In genomic region chr8:124494955-124495354, GRCm38 (mm10) we compare ENCODE assay signal across 14 mouse cellular contexts. TPM values are rescaled to one million over a fixed set of nuclear protein-coding genes. Genes with fewer than 3 reads are reported as not detected.
"Had no signal": no experiment of that assay in that cellular context is flagged by ENCODE, and none has a peak within 500 bp of the region (broad histone marks: within the 10 kb centered on the region; RNA-seq: fewer than 3 reads in every experiment).

No protein-coding gene starts in this region.

- H3K27me3 ChIP-seq: liver, embryonic 13.5 days; lung, embryonic 15.5 days; midbrain, embryonic 15.5 days; neural tube, embryonic 12.5 days had no signal

- H3K4me2 ChIP-seq: liver, embryonic 13.5 days; lung, embryonic 15.5 days; midbrain, embryonic 11.5 days; midbrain, embryonic 15.5 days; neural tube, embryonic 12.5 days had no signal

- H3K36me3 ChIP-seq: liver, embryonic 13.5 days; lung, embryonic 15.5 days; midbrain, embryonic 15.5 days; neural tube, embryonic 12.5 days had no signal

- DNase-seq: liver; liver, embryonic 13.5 days; liver, postnatal 0 days; lung, postnatal 14 days; thymus, adult 18-20 months; thymus, postnatal 25 days had no signal

- H3K9me3 ChIP-seq: liver, embryonic 13.5 days; lung, embryonic 15.5 days; midbrain, embryonic 15.5 days; neural tube, embryonic 12.5 days had no signal

- H3K27ac ChIP-seq: liver, embryonic 13.5 days; lung, embryonic 15.5 days; macrophage; midbrain, embryonic 15.5 days; neural tube, embryonic 12.5 days had no signal

- H3K9ac ChIP-seq: liver, embryonic 13.5 days; liver, postnatal 0 days; lung, embryonic 15.5 days; midbrain, embryonic 15.5 days; neural tube, embryonic 12.5 days had no signal

- ATAC-seq: liver, postnatal 0 days; midbrain, embryonic 15.5 days had no signal

- H3K4me1 ChIP-seq: liver, embryonic 13.5 days; lung, embryonic 15.5 days; midbrain, embryonic 15.5 days; neural tube, embryonic 12.5 days had no signal

- H3K4me3 ChIP-seq: liver, embryonic 13.5 days; lung, embryonic 15.5 days; megakaryocyte, embryonic 14.5 days; midbrain, embryonic 15.5 days; neural tube, embryonic 12.5 days had no signal

RNA-seq across cellular contexts. Expression of gene Pgbd5, which starts 55.5 kb away (rescaled TPM):
- total RNA-seq: monocyte, adult 5-6 weeks; neutrophil, adult 5-6 weeks had no signal
